Mouse (Mus musculus) MEL (cell line): ENCODE results near the gene Sectm1b. TPM values are rescaled to one million over a fixed set of nuclear protein-coding genes. Genes with fewer than 3 reads are reported as not detected.

Experiments used
- DNase-seq: peaks from one replicate; pipeline ENCODE4 v3.0.0; 2011; ENCODE audit warnings: low read depth, low spot score
- H3K27ac ChIP-seq: 2 replicates; pipeline ENCODE4 v1.5.1; 2012; ENCODE audit warnings: low read depth, mild to moderate bottlenecking, control low read depth, low read length, moderate library complexity; ENCODE audit not compliant: control insufficient read depth
- H3K27me3 ChIP-seq, 2 experiments: fragments of 150-350 bp in 1 of 2; sonication (generic) in 1 of 2; 2 replicates each; pipeline ENCODE4 v1.6.1; 2012; ENCODE audit warnings: low read length in 2 of 2, mild to moderate bottlenecking in 2 of 2, improper control_type of control experiment in 1 of 2, moderate library complexity in 1 of 2; ENCODE audit not compliant: insufficient read depth in 2 of 2, control insufficient read depth in 1 of 2
- H3K36me3 ChIP-seq, 2 experiments: 2 replicates each; pipeline ENCODE4 v1.6.1; 2012 to 2014; ENCODE audit warnings: low read length in 2 of 2, improper control_type of control experiment in 1 of 2, inconsistent platforms in 1 of 2, mild to moderate bottlenecking in 1 of 2; ENCODE audit not compliant: insufficient read depth in 2 of 2, control insufficient read depth in 1 of 2
- H3K4me1 ChIP-seq, 2 experiments: fragments of 150-350 bp in 1 of 2; sonication (generic) in 1 of 2; 2 replicates each; pipeline ENCODE4 v1.6.1; 2012; ENCODE audit warnings: low read length in 2 of 2, improper control_type of control experiment in 1 of 2, mild to moderate bottlenecking in 1 of 2; ENCODE audit not compliant: insufficient read depth in 2 of 2, control insufficient read depth in 1 of 2
- H3K4me3 ChIP-seq, 2 experiments: fragments of 150-350 bp in 1 of 2; sonication (generic) in 1 of 2; 2 replicates each; pipeline ENCODE4 v1.5.1; 2012; ENCODE audit warnings: low read depth in 2 of 2, low read length in 2 of 2, mild to moderate bottlenecking in 2 of 2, moderate library complexity in 2 of 2, control low read depth in 1 of 2, improper control_type of control experiment in 1 of 2; ENCODE audit not compliant: control insufficient read depth in 1 of 2, insufficient read depth in 1 of 2
- H3K79me2 ChIP-seq: 2 replicates; pipeline ENCODE4 v1.6.1; 2012; ENCODE audit warnings: mild to moderate bottlenecking, low read length, moderate library complexity; ENCODE audit not compliant: control insufficient read depth, poor library complexity, insufficient read depth
- H3K9ac ChIP-seq: 2 replicates; pipeline ENCODE4 v1.6.1; 2012; ENCODE audit warnings: low read depth, mild to moderate bottlenecking, control low read depth, low read length, moderate library complexity; ENCODE audit not compliant: control insufficient read depth, poor library complexity, severe bottlenecking
- H3K9me3 ChIP-seq: fragments of 150-350 bp; sonication (generic); replicated peaks from 2 replicates; pipeline ENCODE4 v1.6.1; 2012; ENCODE audit warnings: mild to moderate bottlenecking, low read length, improper control_type of control experiment, moderate library complexity; ENCODE audit not compliant: insufficient read depth
- CHD1 ChIP-seq: IDR thresholded peaks from 2 replicates; pipeline ENCODE4 v1.6.1; 2012; ENCODE audit warnings: low read depth, mild to moderate bottlenecking, inconsistent platforms, low read length, improper control_type of control experiment
- CTCF ChIP-seq, 3 experiments: IDR thresholded peaks in 2 of 3; conservative IDR thresholded peaks in 1 of 3; 2 replicates each; pipeline ENCODE4 v1.5.1; 2011 to 2012; ENCODE audit warnings: low read length in 3 of 3, low read depth in 2 of 3, mild to moderate bottlenecking in 2 of 3, improper control_type of control experiment in 1 of 3, inconsistent platforms in 1 of 3, mixed read lengths in 1 of 3, moderate library complexity in 1 of 3; ENCODE audit not compliant: control insufficient read depth in 1 of 3, insufficient read depth in 1 of 3, poor library complexity in 1 of 3, severe bottlenecking in 1 of 3
- ELF1 ChIP-seq: IDR thresholded peaks from 2 replicates; pipeline ENCODE4 v1.6.1; 2014; ENCODE audit warnings: low read depth, mild to moderate bottlenecking, inconsistent platforms, low read length, improper control_type of control experiment, moderate library complexity
- EP300 ChIP-seq, 2 experiments: IDR thresholded peaks; 2 replicates each; pipeline ENCODE4 v1.6.1; 2011; ENCODE audit warnings: improper control_type of control experiment in 2 of 2, low read length in 2 of 2, low read depth in 1 of 2, mild to moderate bottlenecking in 1 of 2
- ETS1 ChIP-seq: IDR thresholded peaks from 2 replicates; pipeline ENCODE4 v1.6.1; 2012; ENCODE audit warnings: low read depth, mild to moderate bottlenecking, inconsistent platforms, low read length, improper control_type of control experiment, moderate library complexity
- GATA1 ChIP-seq: IDR thresholded peaks from 2 replicates; pipeline ENCODE4 v1.6.1; 2011; ENCODE audit warnings: low read depth, low read length, improper control_type of control experiment
- HCFC1 ChIP-seq: IDR thresholded peaks from 2 replicates; pipeline ENCODE4 v1.6.1; 2012; ENCODE audit warnings: low read depth, mild to moderate bottlenecking, inconsistent platforms, low read length, improper control_type of control experiment, moderate library complexity
- KAT2A ChIP-seq: conservative IDR thresholded peaks from 2 replicates; pipeline ENCODE4 v1.6.1; 2012; ENCODE audit warnings: low read depth, low read length, improper control_type of control experiment, inconsistent platforms
- MAFK ChIP-seq: IDR thresholded peaks from 2 replicates; pipeline ENCODE4 v1.6.1; 2011; ENCODE audit warnings: low read depth, mild to moderate bottlenecking, low read length, improper control_type of control experiment, borderline replicate concordance
- MAZ ChIP-seq: IDR thresholded peaks from 2 replicates; pipeline ENCODE4 v1.6.1; 2012; ENCODE audit warnings: low read depth, mild to moderate bottlenecking, inconsistent platforms, low read length, improper control_type of control experiment
- MEF2A ChIP-seq: IDR thresholded peaks from 2 replicates; pipeline ENCODE4 v1.6.1; 2014; ENCODE audit warnings: low read depth, mild to moderate bottlenecking, inconsistent platforms, low read length, improper control_type of control experiment; ENCODE audit not compliant: poor library complexity, insufficient replicate concordance, severe bottlenecking; ENCODE audit errors: extremely low read depth
- MYB ChIP-seq: IDR thresholded peaks from 2 replicates; pipeline ENCODE4 v1.6.1; 2011; ENCODE audit warnings: mild to moderate bottlenecking, low read depth, low read length, improper control_type of control experiment
- NELFE ChIP-seq: IDR thresholded peaks from 2 replicates; pipeline ENCODE4 v1.6.1; 2011; ENCODE audit warnings: low read depth, low read length, improper control_type of control experiment
- POLR2AphosphoS2 ChIP-seq: IDR thresholded peaks from 2 replicates; pipeline ENCODE4 v1.6.1; 2011; ENCODE audit warnings: low read length, improper control_type of control experiment
- POLR2AphosphoS5 ChIP-seq: IDR thresholded peaks from 2 replicates; pipeline ENCODE4 v1.6.1; 2012; ENCODE audit warnings: low read depth, borderline replicate concordance, mild to moderate bottlenecking, inconsistent platforms, low read length, moderate library complexity, mixed read lengths
- USF2 ChIP-seq, 2 experiments: IDR thresholded peaks; 2 replicates each; pipeline ENCODE4 v1.6.1; 2011 to 2012; ENCODE audit warnings: improper control_type of control experiment in 2 of 2, low read length in 2 of 2, borderline replicate concordance in 1 of 2, inconsistent platforms in 1 of 2, low read depth in 1 of 2, mild to moderate bottlenecking in 1 of 2; ENCODE audit not compliant: insufficient read depth in 1 of 2
- ZMIZ1 ChIP-seq: IDR thresholded peaks from 2 replicates; pipeline ENCODE4 v1.6.1; 2012; ENCODE audit warnings: low read depth, mild to moderate bottlenecking, inconsistent platforms, low read length, improper control_type of control experiment, moderate library complexity
- polyA plus RNA-seq, 2 experiments: library from polyadenylated mRNA; stranded (reverse) in 1 of 2; unstranded in 1 of 2; fragments of >175 nt in 1 of 2; fragments of >200 nt in 1 of 2; gene quantifications; 2 replicates each; pipeline versions ENCODE4 v1.2.1 to v1.2.4; 2012; ENCODE audit warnings: low replicate concordance in 2 of 2, low read depth in 1 of 2; ENCODE audit not compliant: insufficient read length in 2 of 2, insufficient read depth in 1 of 2, missing spikeins in 1 of 2
- total RNA-seq: library from RNA; depleted of rRNA; stranded (reverse); fragments of 300-350 nt; gene quantifications from 2 replicates; pipeline ENCODE4 v1.2.3, GENCODE M21; 2012

The Sectm1b gene
- total and polyA plus RNA-seq, 3 experiments, result 0.14 TPM; not detected in 2

DNA sequence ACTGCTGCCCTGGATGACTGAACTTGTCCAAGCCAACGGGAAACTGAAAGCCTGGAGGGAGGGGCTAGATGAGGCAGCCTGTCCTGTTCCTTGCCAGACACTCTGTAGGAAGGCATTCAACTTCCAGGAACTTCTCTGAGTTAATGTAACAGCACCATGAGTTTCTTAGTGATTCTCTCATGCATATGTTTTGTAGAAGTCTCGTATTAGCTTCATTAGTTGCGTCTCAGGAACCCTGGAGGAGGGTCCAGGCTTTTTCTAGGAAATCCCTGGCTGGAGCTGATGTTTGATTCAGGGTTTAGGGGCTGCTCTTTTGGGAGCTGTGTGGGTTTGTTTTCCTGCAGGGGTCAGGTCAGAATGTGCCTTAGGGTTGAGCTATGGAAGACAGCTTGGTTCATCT lies 17.8 kb upstream of the Sectm1b start, which contains the start of gene Sectm1a:
Gene Sectm1a, minus strand, starts transcription at position 101 of the 400 bp plus-strand sequence.
- H3K4me3 ChIP-seq, result no peak within 1 kb of the TSS
- H3K9ac ChIP-seq, result no peak within 1 kb of the TSS
- peaks cover 0 to 2% of the 10 kb centered on the region in 2 experiments; a peak in 1 of 4 replicates for H3K36me3 ChIP-seq
- H3K27me3 ChIP-seq, result no peaks in the 10 kb centered on the region
- TF ChIP-seq KAT2A, result no peak
- no peak for TF ChIP-seq MAFK
- no peak for TF ChIP-seq MAZ
- no peak for TF ChIP-seq MEF2A
- no peak for TF ChIP-seq NELFE
- H3K27ac ChIP-seq, result no peak within 1 kb of the TSS
- H3K4me1 ChIP-seq, result peaks cover 3 to 9% of the 10 kb centered on the region in 2 experiments; a peak in 3 of 4 replicates
- no peaks in the 10 kb centered on the region for H3K79me2 ChIP-seq
- no peaks in the 10 kb centered on the region for H3K9me3 ChIP-seq
- DNase-seq, result no peak

- H3K4me1 ChIP-seq, result peaks cover 3 to 9% of the 10 kb centered on the region in 2 experiments; a peak in 3 of 4 replicates
- H3K27me3 ChIP-seq, result no peaks in the 10 kb centered on the region
- no peak for TF ChIP-seq CHD1
- TF ChIP-seq EP300 (IDR thresholded peaks at IDR 0.05; ENCODE audit: low read depth in 1 of 2, low read length in 2 of 2), result no peak
- TF ChIP-seq GATA1, result no peak
- peak; percentile 96; the same call in 1 of the 2 replicates for TF ChIP-seq POLR2AphosphoS5
- TF ChIP-seq HCFC1, result no peak
- TF ChIP-seq USF2 (IDR thresholded peaks at IDR 0.05; ENCODE audit: borderline replicate concordance in 1 of 2, insufficient read depth in 1 of 2, low read depth in 1 of 2, low read length in 2 of 2), result no peak
- no peak for TF ChIP-seq ETS1
- no peak for TF ChIP-seq MEF2A
- TF ChIP-seq ELF1, result no peak
- no peak for TF ChIP-seq ZMIZ1
- no peak for TF ChIP-seq CTCF (IDR thresholded peaks at IDR 0.05 in 2 of 3, conservative IDR thresholded peaks at IDR 0.05 in 1 of 3; ENCODE audit: control insufficient read depth in 1 of 3, insufficient read depth in 1 of 3, low read depth in 2 of 3, low read length in 3 of 3, poor library complexity in 1 of 3, severe bottlenecking in 1 of 3)
- peak; percentile 60 for TF ChIP-seq POLR2AphosphoS2
- TF ChIP-seq MYB, result no peak
- TF ChIP-seq, all 39 proteins: peak for 2
- H3K9ac ChIP-seq, result no peak overlapping the region
- H3K9me3 ChIP-seq, result no peaks in the 10 kb centered on the region
- peaks cover 0 to 2% of the 10 kb centered on the region in 2 experiments; a peak in 1 of 4 replicates for H3K36me3 ChIP-seq
- no peak for DNase-seq
- H3K79me2 ChIP-seq, result no peaks in the 10 kb centered on the region
- no peak overlapping the region for H3K4me3 ChIP-seq
- no peak overlapping the region for H3K27ac ChIP-seq
Observed at GRCm38 (mm10) chr11:121080330-121080729, 17.0 kb upstream of the Sectm1b start.
